ENCODE assay signal across 29 mouse cellular contexts in genomic region chr8:105448596-105448995, GRCm38 (mm10). TPM values are rescaled to one million over a fixed set of nuclear protein-coding genes. Genes with fewer than 3 reads are reported as not detected.
A peak's percentile ranks its signal among the peaks of the same experiment; 100 is the strongest.
DNase-seq lines count a peak whose midpoint lies in the region; ATAC-seq lines count a peak whose summit lies in the region.
"Had no signal": no experiment of that assay in that cellular context is flagged by ENCODE, and none has a peak within 500 bp of the region (broad histone marks: within the 10 kb centered on the region; RNA-seq: fewer than 3 reads in every experiment).

No protein-coding gene starts in this region.

- no peak overlapping the region for H3K4me3 ChIP-seq in hindbrain, embryonic 10.5 days
- H3K4me3 ChIP-seq in hindbrain, embryonic 12.5 days, result no peak overlapping the region
- H3K4me3 ChIP-seq in liver, embryonic 12.5 days, result peak overlapping the region; percentile 18; the same call in 1 of the 2 replicates
- H3K4me3 ChIP-seq: embryonic facial prominence, embryonic 10.5 days; forebrain, embryonic 12.5 days; gastrocnemius, adult 2 months; heart, embryonic 15.5 days; intestine, embryonic 15.5 days; kidney, embryonic 15.5 days; lung, embryonic 15.5 days; midbrain, embryonic 13.5 days; neural tube, embryonic 12.5 days had no signal

- no peak for ATAC-seq in hindbrain, embryonic 12.5 days (ENCODE audit: low FRiP score)
- peak; percentile 96 for ATAC-seq in liver, embryonic 12.5 days
- peak; percentile 31 for ATAC-seq in megakaryocyte progenitor cell, adult 5-6 weeks (replicated peaks; ENCODE audit: poor library complexity)
- ATAC-seq: hindbrain, embryonic 16.5 days; midbrain, embryonic 13.5 days had no signal

- DNase-seq in hindbrain, embryonic 10.5 days (ENCODE audit: low spot score), result no peak
- peak; percentile 78 for DNase-seq in c-Kit-positive CD71-positive TER-119-positive erythroid progenitor cells, embryonic 14.5 days (ENCODE audit: low spot score)
- no peak for DNase-seq in kidney, adult 11 months
- no peak for DNase-seq in layer of hippocampus, adult 8-10 months (ENCODE audit: low spot score in 2 of 2)
- DNase-seq in urinary bladder, postnatal 10 days (ENCODE audit: low spot score), result no peak
- DNase-seq: adrenal gland, postnatal 25 days; cerebellum, adult 11-12 months; cerebellum, postnatal 10 days; gastrocnemius, adult 2 months; heart, postnatal 4 days; kidney, postnatal 36 days; thymus, adult 2 months; thymus, postnatal 4 days had no signal

- WGBS in hindbrain, embryonic 10.5 days, result 91% methylated on average over 5 of the region's 5 CpGs
- WGBS in hindbrain, embryonic 12.5 days, result 90% methylated on average over 5 of the region's 5 CpGs
- 35% methylated on average over 5 of the region's 5 CpGs for WGBS in liver, embryonic 12.5 days (ENCODE audit: insufficient replicate concordance)

- no peaks in the 10 kb centered on the region for H3K9me3 ChIP-seq in hindbrain, embryonic 10.5 days
- H3K9me3 ChIP-seq in hindbrain, embryonic 12.5 days (replicated peaks), result no peaks in the 10 kb centered on the region
- H3K9me3 ChIP-seq in liver, embryonic 12.5 days (replicated peaks), result no peaks in the 10 kb centered on the region
- H3K9me3 ChIP-seq: embryonic facial prominence, embryonic 10.5 days; forebrain, embryonic 12.5 days; heart, embryonic 15.5 days; intestine, embryonic 15.5 days; kidney, embryonic 15.5 days; lung, embryonic 15.5 days; midbrain, embryonic 13.5 days; neural tube, embryonic 12.5 days had no signal

- H3K36me3 ChIP-seq in hindbrain, embryonic 10.5 days, result no peaks in the 10 kb centered on the region
- no peaks in the 10 kb centered on the region for H3K36me3 ChIP-seq in hindbrain, embryonic 12.5 days
- no peaks in the 10 kb centered on the region for H3K36me3 ChIP-seq in liver, embryonic 12.5 days
- H3K36me3 ChIP-seq: embryonic facial prominence, embryonic 10.5 days; forebrain, embryonic 12.5 days; heart, embryonic 15.5 days; intestine, embryonic 15.5 days; kidney, embryonic 15.5 days; lung, embryonic 15.5 days; midbrain, embryonic 13.5 days; neural tube, embryonic 12.5 days had no signal

- H3K4me1 ChIP-seq in hindbrain, embryonic 10.5 days (replicated peaks), result peaks cover 26% of the 10 kb centered on the region
- H3K4me1 ChIP-seq in hindbrain, embryonic 12.5 days, result peaks cover 24% of the 10 kb centered on the region
- H3K4me1 ChIP-seq in liver, embryonic 12.5 days, result peaks cover 66% of the 10 kb centered on the region
- H3K4me1 ChIP-seq: intestine, embryonic 15.5 days had no signal

- H3K9ac ChIP-seq in hindbrain, embryonic 12.5 days, result no peak overlapping the region
- peak overlapping the region; percentile 55 for H3K9ac ChIP-seq in liver, embryonic 12.5 days
- H3K9ac ChIP-seq: forebrain, embryonic 12.5 days; heart, embryonic 15.5 days; intestine, embryonic 15.5 days; kidney, embryonic 15.5 days; lung, embryonic 15.5 days; midbrain, embryonic 13.5 days; neural tube, embryonic 12.5 days had no signal

- H3K4me2 ChIP-seq in hindbrain, embryonic 12.5 days (replicated peaks), result no peak overlapping the region
- H3K4me2 ChIP-seq in liver, embryonic 12.5 days, result peak overlapping the region; percentile 64
- H3K4me2 ChIP-seq: forebrain, embryonic 12.5 days; heart, embryonic 15.5 days; intestine, embryonic 15.5 days; kidney, embryonic 15.5 days; lung, embryonic 15.5 days; midbrain, embryonic 13.5 days; neural tube, embryonic 12.5 days had no signal

- H3K27me3 ChIP-seq in hindbrain, embryonic 10.5 days (ENCODE audit: insufficient read depth, poor library complexity, severe bottlenecking), result no peaks in the 10 kb centered on the region
- H3K27me3 ChIP-seq in hindbrain, embryonic 12.5 days, result no peaks in the 10 kb centered on the region
- peaks cover 27% of the 10 kb centered on the region for H3K27me3 ChIP-seq in liver, embryonic 12.5 days (replicated peaks)
- H3K27me3 ChIP-seq: forebrain, embryonic 12.5 days; heart, embryonic 15.5 days; intestine, embryonic 15.5 days; kidney, embryonic 15.5 days; lung, embryonic 15.5 days; midbrain, embryonic 13.5 days; neural tube, embryonic 12.5 days had no signal

- 0 out of 2 replicates have a peak overlapping the region, but pooled peaks have one; percentile 40 for H3K27ac ChIP-seq in hindbrain, embryonic 10.5 days
- no peak overlapping the region for H3K27ac ChIP-seq in hindbrain, embryonic 12.5 days
- H3K27ac ChIP-seq in liver, embryonic 12.5 days, result peak overlapping the region; percentile 92
- H3K27ac ChIP-seq: embryonic facial prominence, embryonic 10.5 days; forebrain, embryonic 12.5 days; gastrocnemius, adult 2 months; heart, embryonic 15.5 days; intestine, embryonic 15.5 days; kidney, embryonic 15.5 days; lung, embryonic 15.5 days; macrophage; midbrain, embryonic 13.5 days; neural tube, embryonic 12.5 days had no signal

RNA-seq across cellular contexts. Expression of gene Tppp3, which starts 22.7 kb away (rescaled TPM):
- 131 and 243 TPM in 2 replicates for polyA plus RNA-seq in hindbrain, embryonic 10.5 days (2016; fragmentation: Nextera tagmentation; extraction: Ambion mirVana)
- 162 and 186 TPM in 2 replicates for polyA plus RNA-seq in hindbrain, embryonic 12.5 days (2016; fragmentation: Nextera tagmentation; extraction: Ambion mirVana)
- polyA plus RNA-seq in liver, embryonic 12.5 days (2016; fragmentation: Nextera tagmentation; extraction: Ambion mirVana), result 1.2 and 1.4 TPM in 2 replicates
- total RNA-seq in megakaryocyte progenitor cell, adult 5-6 weeks (2015), result 0.27 TPM in 1 of 2 replicates, not detected in the other
- total RNA-seq in megakaryocyte progenitor cell, adult 5-6 weeks (2017), result 0.57 and 2.4 TPM in 2 replicates
- 10 to 100 TPM; 42.2 to 55.5 (median 47.9) TPM for total RNA-seq in layer of hippocampus, adult 8-10 months (2022)

RNA-seq across cellular contexts. Expression of gene Lrrc36, which starts 35.2 kb away (rescaled TPM):
- polyA plus RNA-seq in hindbrain, embryonic 10.5 days (2016; fragmentation: Nextera tagmentation; extraction: Ambion mirVana), result 1.8 and 2.5 TPM in 2 replicates
- polyA plus RNA-seq in hindbrain, embryonic 12.5 days (2016; fragmentation: Nextera tagmentation; extraction: Ambion mirVana), result 2.1 and 3.1 TPM in 2 replicates
- 0.07 and 0.18 TPM in 2 replicates for polyA plus RNA-seq in liver, embryonic 12.5 days (2016; fragmentation: Nextera tagmentation; extraction: Ambion mirVana)
- total RNA-seq in megakaryocyte progenitor cell, adult 5-6 weeks (2015), result 0.30 TPM in 1 of 2 replicates, not detected in the other
- total RNA-seq in megakaryocyte progenitor cell, adult 5-6 weeks (2017), result 0.91 and 1.2 TPM in 2 replicates
- 1 to 10 TPM in 2 of 4 experiments, under 1 TPM in 2; 0.73 to 1.4 (median 1.1) TPM for total RNA-seq in layer of hippocampus, adult 8-10 months (2022)
- polyA plus RNA-seq: macrophage had no signal

RNA-seq across cellular contexts. Expression of gene Kctd19, which starts 35.3 kb away (rescaled TPM):
- 0.12 TPM in 1 of 2 replicates, not detected in the other for polyA plus RNA-seq in hindbrain, embryonic 10.5 days (2016; fragmentation: Nextera tagmentation; extraction: Ambion mirVana)
- polyA plus RNA-seq in hindbrain, embryonic 12.5 days (2016; fragmentation: Nextera tagmentation; extraction: Ambion mirVana), result 0.08 TPM in 1 of 2 replicates, not detected in the other
- polyA plus RNA-seq in liver, embryonic 12.5 days (2016; fragmentation: Nextera tagmentation; extraction: Ambion mirVana), result not detected in 2 replicates
- total RNA-seq in megakaryocyte progenitor cell, adult 5-6 weeks (2015), result not detected in 2 replicates
- total RNA-seq in megakaryocyte progenitor cell, adult 5-6 weeks (2017), result 0.12 TPM in 1 of 2 replicates, not detected in the other
- not detected for total RNA-seq in layer of hippocampus, adult 8-10 months (2022)
- total RNA-seq: adrenal gland, postnatal 25 days; gastrocnemius, postnatal 4 days; heart, postnatal 4 days; left cerebral cortex, postnatal 36 days had no signal
- polyA plus RNA-seq: cortical plate, adult 2 months; forebrain, embryonic 12.5 days; hindbrain, embryonic 16.5 days; intestine, embryonic 15.5 days; kidney, embryonic 15.5 days; lung, embryonic 15.5 days; macrophage; midbrain, embryonic 13.5 days; neural tube, embryonic 12.5 days had no signal

RNA-seq across cellular contexts. Expression of gene Zdhhc1, which starts 48.1 kb away (rescaled TPM):
- 23.3 and 29.2 TPM in 2 replicates for polyA plus RNA-seq in hindbrain, embryonic 10.5 days (2016; fragmentation: Nextera tagmentation; extraction: Ambion mirVana)
- polyA plus RNA-seq in hindbrain, embryonic 12.5 days (2016; fragmentation: Nextera tagmentation; extraction: Ambion mirVana), result 35.8 and 36.1 TPM in 2 replicates
- polyA plus RNA-seq in liver, embryonic 12.5 days (2016; fragmentation: Nextera tagmentation; extraction: Ambion mirVana), result 4.0 and 4.6 TPM in 2 replicates
- 4.8 and 5.7 TPM in 2 replicates for total RNA-seq in megakaryocyte progenitor cell, adult 5-6 weeks (2015)
- total RNA-seq in megakaryocyte progenitor cell, adult 5-6 weeks (2017), result 2.7 and 5.0 TPM in 2 replicates
- 10 to 100 TPM; 35.1 to 41.2 (median 40.8) TPM for total RNA-seq in layer of hippocampus, adult 8-10 months (2022)

Comparison
In these comparisons a context has a peak if more than half of its experiments do, and no peak if none do; other contexts are left out.
1. RNA of gene Tppp3, which starts 22.7 kb away (polyA plus RNA-seq): 131 to 243 TPM in hindbrain, embryonic 10.5 days and 162 to 186 TPM in hindbrain, embryonic 12.5 days; 1.2 to 1.4 TPM in liver, embryonic 12.5 days; every median in the first group is over 10 times any median in the second.